Mouse (Mus musculus): ENCODE data around the gene Zfp418.
"Not testable (repeated sequence)": the region's sequence is repeated elsewhere in the genome, so short reads cannot be mapped to it uniquely, and the experiment has no call there.

Zfp418 gene

DNA sequence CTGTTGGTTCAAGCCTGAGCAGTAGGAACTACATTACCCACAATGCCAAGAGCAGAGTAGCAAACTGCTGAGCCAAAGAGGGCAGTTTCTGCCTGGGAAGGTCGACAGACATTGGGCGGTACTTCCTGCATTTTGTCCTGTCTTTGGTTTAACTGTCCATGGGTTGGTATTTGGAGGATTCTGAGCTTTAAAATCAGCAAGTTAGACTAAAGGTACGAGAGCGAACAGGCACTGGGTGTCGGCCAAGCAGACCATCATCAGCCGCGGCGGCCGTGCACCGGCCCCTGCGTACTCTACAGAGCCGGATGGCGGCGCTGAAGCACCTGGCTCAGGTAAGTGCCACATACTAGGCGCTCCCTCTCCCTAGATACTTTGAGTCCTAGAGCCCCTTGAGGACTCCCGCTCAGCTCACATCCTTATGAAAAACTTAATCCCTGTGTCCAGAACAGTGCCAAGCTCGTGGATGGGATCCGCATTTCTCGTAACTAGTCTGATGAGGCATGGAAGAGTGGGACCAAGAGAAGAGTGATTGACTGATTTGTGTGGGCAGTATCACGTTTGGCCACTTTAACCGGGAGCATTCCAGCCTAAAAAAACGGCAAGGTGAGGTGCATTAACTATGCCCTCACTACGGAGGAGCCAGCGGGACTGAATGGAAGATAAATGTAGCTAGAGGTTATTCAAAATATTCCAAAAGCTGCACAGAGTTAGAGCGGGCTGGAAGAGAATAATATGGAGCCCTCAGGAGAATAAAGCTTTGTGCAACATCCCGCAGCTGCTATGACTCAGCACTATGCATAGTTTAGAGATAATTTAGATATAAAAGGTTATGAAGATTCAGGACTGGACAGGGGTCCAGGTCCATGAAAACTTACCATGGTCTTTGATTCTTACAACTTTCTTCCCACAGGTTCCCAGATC, at the start of gene Zfp418:
Gene Zfp418, plus strand, starts transcription at position 104 of the 921 bp plus-strand sequence.
- peak; percentile 65 for DNase-seq (ENCODE audit: inconsistent ontology term)

DNA sequence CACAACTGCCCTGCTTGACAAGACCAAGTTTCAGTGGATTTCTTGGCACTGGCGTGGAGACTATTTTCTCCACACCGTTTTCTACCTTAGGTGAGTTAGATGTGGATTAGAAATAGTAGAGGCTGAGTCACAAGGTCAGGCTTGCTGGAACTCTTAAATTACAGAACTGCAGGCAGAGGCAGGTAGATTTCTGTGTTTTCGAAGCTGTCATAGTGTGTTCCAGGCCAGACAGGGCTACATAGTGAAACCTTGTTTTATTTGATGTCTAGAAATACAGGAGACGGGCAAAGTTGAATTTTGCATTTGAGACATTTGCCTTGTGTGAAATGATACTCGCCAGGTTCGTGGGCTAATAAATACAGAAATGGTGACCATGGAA, 49.5 kb upstream of the Zfp418 start:
- peak; percentile 5 for DNase-seq (ENCODE audit: inconsistent ontology term)

DNA sequence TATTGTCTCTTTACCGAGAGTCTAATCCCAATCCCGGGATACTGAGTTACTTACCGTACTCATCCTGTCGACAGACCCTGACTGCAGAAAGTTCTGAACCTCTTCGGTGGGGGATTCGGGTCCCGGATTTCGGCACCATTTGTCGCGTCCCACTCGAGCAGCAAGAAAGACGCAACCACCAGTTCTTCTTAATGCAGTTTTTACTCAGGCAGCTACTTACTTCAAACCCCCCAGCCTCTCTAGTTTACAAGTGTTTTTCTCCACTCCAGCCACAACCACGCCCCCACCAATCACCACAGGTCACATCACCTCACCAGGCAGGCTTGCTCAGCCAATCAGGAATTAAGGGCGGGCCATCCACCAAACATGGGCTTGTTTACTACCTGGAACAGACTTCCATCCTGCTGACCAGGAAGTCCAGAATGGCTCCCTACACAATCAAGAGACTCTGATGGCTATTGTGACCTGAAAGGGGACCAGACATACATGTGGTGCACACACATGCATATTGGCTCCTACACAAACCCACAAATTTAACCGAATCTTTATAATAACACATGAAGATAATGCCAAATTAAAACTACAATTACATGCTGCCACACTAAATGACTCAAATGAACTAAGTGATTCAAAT, 40.5 kb upstream of the Zfp418 start:
- DNase-seq (ENCODE audit: inconsistent ontology term) = not testable (repeated sequence)

DNA sequence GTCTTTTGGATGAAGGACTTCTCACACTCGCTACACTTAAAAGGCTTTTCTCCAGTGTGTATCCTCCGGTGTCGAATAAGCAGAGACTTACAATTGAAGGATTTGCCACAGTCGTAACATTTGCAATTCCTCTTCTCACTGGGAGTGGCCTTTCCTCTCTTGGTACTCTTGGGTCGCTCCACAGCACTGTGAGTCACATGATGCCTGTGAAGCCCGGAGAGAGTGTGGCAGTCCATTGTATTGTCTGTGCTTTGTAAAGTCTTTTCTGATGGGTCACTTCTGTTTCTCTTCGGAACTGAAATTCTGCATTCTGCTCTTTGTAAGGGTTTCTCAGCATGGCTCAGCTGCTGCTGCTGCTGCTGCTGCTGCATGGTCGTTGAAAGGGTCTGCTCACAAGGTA, 38.4 kb upstream of the Zfp418 start:
- no peak for DNase-seq (ENCODE audit: inconsistent ontology term)

DNA sequence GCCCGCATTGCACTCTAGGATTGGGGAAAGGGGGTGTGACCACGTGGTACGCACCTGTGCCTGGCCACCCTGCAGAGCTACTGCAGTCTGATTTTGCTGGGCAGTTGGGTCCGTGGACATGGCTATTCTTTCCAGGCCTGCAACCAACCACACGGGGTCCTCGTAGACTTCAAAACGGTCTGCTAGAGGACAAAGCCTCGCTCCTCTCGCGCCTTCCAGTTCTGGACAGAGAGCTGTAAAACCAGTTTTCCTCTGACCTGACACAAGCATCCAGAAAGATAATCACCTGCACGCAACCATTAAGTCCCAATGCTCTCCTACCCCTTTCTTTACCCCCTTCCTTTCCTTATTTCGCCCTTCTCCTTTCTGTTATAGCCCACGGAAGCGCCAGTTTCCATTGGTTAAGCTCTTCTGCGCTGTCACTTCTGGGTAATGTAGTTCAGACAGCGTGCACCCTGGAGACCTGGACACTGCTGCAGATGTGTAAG, 34.7 kb upstream of the Zfp418 start, which contains the start of gene Zfp773:
Gene Zfp773, minus strand, starts transcription at position 377 of the 488 bp plus-strand sequence.
- DNase-seq (ENCODE audit: inconsistent ontology term) = peak; percentile 66

DNA sequence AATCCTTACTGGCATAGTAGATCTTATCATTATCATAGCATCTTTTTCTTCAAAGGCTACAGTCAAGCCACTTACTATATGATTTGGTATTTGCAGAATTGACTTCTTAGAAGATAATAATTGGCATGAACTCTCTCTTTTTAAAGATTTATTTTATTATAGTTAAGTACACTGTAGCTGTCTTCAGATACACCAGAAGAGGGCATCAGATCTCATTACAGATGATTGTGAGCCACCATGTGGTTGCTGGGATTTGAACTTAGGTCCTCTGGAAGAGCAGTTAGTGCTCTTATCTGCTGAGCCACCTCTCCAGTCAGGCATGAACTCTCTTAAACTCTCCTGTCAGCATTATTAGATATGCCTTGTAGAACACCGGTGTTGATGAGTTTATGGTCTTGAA, 26.9 kb upstream of the Zfp418 start:
- DNase-seq (ENCODE audit: inconsistent ontology term) = no peak

DNA sequence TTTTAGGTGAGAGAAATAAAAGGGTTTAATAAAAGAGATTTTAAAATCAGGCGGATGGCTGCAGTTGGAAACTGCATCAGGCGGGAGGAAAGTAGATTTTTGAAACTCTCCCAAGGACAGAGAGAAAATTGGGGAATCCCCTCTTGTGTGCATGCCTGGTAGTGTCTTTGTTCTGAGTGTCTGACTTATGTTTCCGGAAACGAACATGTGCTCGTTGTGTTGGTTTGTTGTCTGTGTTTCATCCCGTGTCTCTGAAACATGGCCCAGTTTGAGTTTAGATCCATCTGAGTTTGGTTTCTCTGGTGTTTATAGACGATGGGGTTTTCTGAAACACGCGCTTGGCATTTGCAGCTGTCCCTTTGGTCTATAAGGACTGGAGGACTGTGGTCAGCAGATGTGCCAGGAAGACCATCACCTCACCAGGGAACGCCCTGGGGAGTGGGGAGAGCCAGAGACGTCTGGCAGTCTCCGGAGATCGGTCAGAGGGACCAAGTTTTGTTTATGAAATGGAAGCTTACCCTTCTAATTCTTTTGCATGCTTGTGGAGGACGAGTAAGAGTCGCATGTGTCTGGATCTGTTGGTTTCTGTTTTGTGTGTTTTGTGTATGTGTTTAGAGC, 25.0 kb upstream of the Zfp418 start:
- DNase-seq (ENCODE audit: inconsistent ontology term) = no peak

DNA sequence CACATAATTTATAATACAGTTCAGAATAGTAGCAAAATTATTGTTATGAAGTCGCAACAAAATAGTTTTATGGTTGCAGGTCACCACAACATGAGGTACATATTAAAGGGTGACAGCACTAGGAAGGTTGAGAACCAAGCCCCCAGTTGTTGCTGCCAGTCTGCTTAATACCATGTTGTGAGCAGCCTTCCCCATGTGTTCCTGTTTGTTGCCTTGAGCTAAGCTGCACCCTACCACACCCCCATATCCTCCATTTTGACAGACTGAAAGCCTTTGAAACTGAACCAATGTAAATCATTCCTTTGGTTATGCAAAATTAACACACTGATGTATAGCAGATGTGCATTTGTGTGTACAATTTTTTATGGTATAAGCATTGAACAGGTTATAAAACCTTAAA, 14.8 kb downstream of the Zfp418 start:
- DNase-seq (ENCODE audit: inconsistent ontology term) = no peak

DNA sequence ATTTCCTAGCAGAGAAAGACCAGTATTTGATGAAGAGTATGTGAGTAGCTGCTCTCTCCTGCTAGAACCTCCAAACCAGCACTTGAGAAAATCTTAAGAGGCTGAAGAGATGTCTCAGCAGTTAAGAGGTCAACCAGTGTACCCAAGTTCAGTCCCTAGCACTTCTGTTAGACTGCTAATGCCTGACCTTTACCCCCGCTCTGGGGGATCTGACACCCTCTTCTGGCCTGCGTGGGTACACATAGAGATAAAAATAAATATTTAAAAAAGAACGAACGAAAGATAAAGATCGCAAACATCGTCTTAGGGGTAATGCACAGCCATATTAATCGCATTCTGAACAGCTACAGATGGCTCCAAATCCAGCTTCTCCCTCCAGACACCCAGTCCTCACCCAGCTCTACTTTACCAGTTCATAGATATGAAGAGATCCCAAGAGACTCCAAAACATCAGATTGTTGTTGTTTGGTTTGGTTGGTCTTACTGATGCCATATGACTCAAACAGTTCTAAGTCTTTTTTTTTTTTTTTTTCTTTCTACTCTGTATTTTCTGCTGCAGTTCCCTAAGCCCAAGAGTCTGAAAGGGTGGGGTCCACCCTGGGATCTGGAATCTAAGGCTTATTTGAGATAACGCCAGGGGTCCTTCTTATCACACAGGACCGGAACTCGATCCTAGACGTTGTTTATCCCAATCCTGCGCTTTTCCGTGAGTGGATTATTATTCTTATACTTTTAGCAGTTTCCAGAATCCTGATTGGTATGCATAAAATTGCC, 16.5 kb downstream of the Zfp418 start:
- no peak for DNase-seq (ENCODE audit: inconsistent ontology term)

DNA sequence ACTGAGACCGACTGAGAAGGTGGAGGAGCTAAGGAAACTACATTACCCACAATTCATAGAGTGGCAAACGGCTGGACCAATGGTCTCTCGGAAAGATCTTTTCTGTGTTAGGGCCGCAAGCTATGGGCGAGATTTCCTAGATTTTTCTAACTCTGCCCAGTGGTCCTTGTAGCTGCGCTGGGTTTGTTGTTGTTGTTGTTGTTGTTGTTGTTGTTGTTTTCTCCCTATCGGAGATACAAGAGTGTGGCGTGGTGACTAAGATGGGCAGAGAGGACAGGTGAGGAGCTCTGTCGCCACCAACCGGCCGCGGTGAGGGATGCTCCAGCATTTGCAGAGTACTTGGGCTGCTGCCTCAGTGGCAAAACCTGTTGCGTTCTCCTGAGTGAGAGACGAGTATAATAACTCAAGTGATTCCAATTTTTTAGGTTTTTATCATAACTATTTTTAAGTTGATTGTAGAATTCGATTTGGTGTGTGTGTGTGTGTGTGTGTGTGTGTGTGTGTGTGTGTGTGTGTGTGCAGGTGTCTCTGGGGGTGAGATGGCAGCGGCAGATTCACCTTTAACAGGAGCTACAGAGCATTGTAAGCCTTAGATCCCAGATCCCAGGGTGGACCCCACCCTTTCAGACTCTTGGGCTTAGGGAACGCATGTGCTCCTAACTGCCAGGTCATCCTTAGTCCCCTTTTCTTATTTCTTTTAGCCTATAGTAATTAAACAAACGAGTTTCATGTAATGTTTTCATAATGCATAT, 17.2 kb downstream of the Zfp418 start:
- DNase-seq (ENCODE audit: inconsistent ontology term) = peak; percentile 56

DNA sequence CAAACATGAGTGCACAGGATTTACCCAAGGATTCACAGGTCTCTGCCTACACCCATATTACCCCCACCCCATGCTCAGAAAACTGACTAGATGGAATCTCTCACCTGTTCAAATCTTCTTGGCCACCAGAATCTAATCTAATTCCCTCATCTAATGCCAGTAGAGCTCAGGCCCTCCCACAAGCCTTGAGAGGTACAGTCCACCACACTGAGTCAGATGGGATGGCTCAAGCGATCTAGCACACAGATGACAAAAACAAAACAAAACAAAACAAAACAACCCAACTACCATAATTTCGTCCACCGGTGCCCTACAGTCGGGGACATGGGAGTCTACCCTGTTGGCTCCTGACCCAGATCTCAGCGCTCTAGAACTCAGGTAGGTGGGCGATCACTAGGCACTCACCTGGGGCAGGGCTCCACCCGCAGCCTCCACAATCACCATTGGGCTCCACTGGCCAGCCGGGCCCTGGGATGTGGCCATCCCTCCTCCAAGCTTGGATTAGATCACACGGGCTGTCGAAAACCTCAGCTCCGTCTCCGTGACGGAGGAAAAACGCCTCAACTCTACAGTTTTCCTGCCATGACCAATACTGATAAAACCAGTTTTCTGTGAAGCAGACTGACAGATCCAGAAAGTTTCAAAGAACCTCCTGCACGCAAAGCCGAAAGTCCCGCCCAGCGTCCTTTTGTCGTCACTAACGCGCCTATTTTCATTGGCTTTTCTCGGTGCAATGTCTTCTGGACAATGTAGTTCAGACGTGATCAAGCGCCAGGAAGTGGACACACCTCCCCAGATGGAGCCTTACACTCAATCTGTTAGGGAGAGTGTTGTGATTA, 38.4 kb downstream of the Zfp418 start, which contains the start of gene Zfp772:
Gene Zfp772, minus strand, starts transcription at position 686 of the 839 bp plus-strand sequence.
- DNase-seq (ENCODE audit: inconsistent ontology term) = peak; percentile 14

Measured in Muller cell, postnatal 12 days (primary cell).